Mouse (Mus musculus): ENCODE data around the gene Tmem132d.

DNA sequence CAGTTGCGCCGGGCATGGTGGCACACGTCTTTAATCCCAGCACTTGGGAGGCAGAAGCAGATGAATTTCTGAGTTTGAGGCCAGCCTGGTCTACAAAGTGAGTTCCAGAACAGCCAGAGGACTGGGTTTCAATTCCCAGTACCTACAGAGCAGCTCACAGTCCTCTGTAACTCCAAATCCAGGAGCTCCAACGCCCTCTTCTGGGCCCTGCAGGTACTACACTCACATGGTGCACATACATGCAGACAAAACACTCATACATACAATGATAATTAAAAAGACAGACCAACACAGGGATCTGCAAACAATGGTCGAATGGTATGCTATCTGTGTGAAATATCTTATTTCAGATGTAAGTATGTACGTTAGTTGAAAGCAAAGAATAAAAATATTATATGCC lies 47.9 kb upstream of the Tmem132d start:
- TF ChIP-seq CTCF (IDR thresholded peaks at IDR 0.05; ENCODE audit: control insufficient read depth, insufficient read depth, low read length) (no peak), POLR2A (IDR thresholded peaks at IDR 0.05; ENCODE audit: borderline replicate concordance, control insufficient read depth, low read depth, low read length) (no peak)
